Mouse (Mus musculus): ENCODE measurements around the gene Lurap1l. TPM values are rescaled to one million over a fixed set of nuclear protein-coding genes. Genes with fewer than 3 reads are reported as not detected.

The Lurap1l gene
- total RNA-seq, 2 experiments from 2014 or later = 7.3 to 7.5 TPM

DNA sequence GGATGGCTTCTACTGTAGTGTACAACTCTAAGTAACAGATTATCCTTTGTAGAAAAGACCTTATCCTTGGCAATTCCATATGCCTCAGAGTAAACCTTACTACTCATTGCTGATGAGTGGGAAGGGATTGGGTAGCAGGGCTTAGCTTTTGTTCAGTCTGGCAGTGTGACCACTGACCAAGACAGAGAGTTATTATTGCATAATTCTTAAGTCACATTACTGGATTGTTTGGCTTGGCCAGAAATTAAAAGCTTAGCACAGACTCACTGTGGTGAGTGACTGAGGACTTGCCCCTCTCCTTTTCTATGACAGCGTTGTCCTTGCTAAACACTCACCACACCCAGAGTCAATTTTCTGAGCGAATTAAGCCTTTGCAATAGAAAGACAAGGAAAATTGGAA, 93.1 kb downstream of the Lurap1l start:
- no peak for DNase-seq

Small RNA genes within 50 kb of the gene (microRNA-seq; reads per million reads assigned to microRNA genes)
- not detected for gene Gm27452

Other genes with a start within 250 kb of the Lurap1l start
- not detected for gene Tyrp1, start 76.5 kb upstream of the Lurap1l start, total RNA-seq (2021)